Mouse (Mus musculus): ENCODE results near the gene Akap13. TPM values are rescaled to one million over a fixed set of nuclear protein-coding genes. Genes with fewer than 3 reads are reported as not detected.

The Akap13 gene
- total RNA-seq, 2 experiments from 2014 or later: 61.0 to 79.5 TPM

- no peak for DNase-seq (ENCODE audit: low spot score)
Measured at GRCm38 (mm10) chr7:75553002-75553666, 97.8 kb downstream of the Akap13 start.

GRCm38 (mm10) chr7:75553667-75554045 is 98.3 kb downstream of the Akap13 start:
- no peak for DNase-seq (ENCODE audit: low spot score)
- intact Hi-C loops (cut with DNase I): loop anchor here (2.0 to 10.0 kb wide), 3 partner anchors 95 to 419 kb away; no protein-coding TSS in a partner anchor

More at GRCm38 (mm10) chr7:75553002-75553666, 97.8 kb downstream of the Akap13 start:
- intact Hi-C loops (cut with DNase I): loop anchor here (10.0 kb wide), 1 partner anchor 418 kb away; no protein-coding TSS in a partner anchor

- intact Hi-C loops (cut with DNase I): loop anchor here (2.0 to 10.0 kb wide), 3 partner anchors 95 to 419 kb away; no protein-coding TSS in a partner anchor
- no peak for DNase-seq (ENCODE audit: low spot score)
Measured at GRCm38 (mm10) chr7:75554065-75554464, 98.7 kb downstream of the Akap13 start.

GRCm38 (mm10) chr7:75555940-75556339 is 100.6 kb downstream of the Akap13 start:
- DNase-seq (ENCODE audit: low spot score): no peak

GRCm38 (mm10) chr7:75558225-75558624 is 102.9 kb downstream of the Akap13 start:
- intact Hi-C loops (cut with DNase I): loop anchor here (10.0 kb wide), 1 partner anchor 423 kb away; no protein-coding TSS in a partner anchor
- DNase-seq (ENCODE audit: low spot score): no peak

More at GRCm38 (mm10) chr7:75555940-75556339, 100.6 kb downstream of the Akap13 start:
- intact Hi-C loops (cut with DNase I): loop anchor here (1.0 to 10.0 kb wide), 4 partner anchors 97 to 421 kb away; no protein-coding TSS in a partner anchor

- no peak for DNase-seq (ENCODE audit: low spot score)
- intact Hi-C loops (cut with DNase I): loop anchor here (10.0 kb wide), 1 partner anchor 424 kb away; no protein-coding TSS in a partner anchor
Measured at GRCm38 (mm10) chr7:75559119-75559518, 103.8 kb downstream of the Akap13 start.

GRCm38 (mm10) chr7:75559915-75560314 is 104.6 kb downstream of the Akap13 start:
- intact Hi-C loops (cut with DNase I): loop anchor here (10.0 kb wide), 2 partner anchors 265 to 425 kb away; no protein-coding TSS in a partner anchor
- no peak for DNase-seq (ENCODE audit: low spot score)

- DNase-seq (ENCODE audit: low spot score): no peak
- intact Hi-C loops (cut with DNase I): loop anchor here (10.0 kb wide), 1 partner anchor 264 kb away; no protein-coding TSS in a partner anchor
Measured at GRCm38 (mm10) chr7:75560566-75560965, 105.2 kb downstream of the Akap13 start.

GRCm38 (mm10) chr7:75561134-75561533 is 105.8 kb downstream of the Akap13 start:
- intact Hi-C loops (cut with DNase I): loop anchor here (10.0 kb wide), 1 partner anchor 264 kb away; no protein-coding TSS in a partner anchor
- no peak for DNase-seq (ENCODE audit: low spot score)

- intact Hi-C loops (cut with DNase I): loop anchor here (5.0 to 10.0 kb wide), 2 partner anchors 169 to 257 kb away; no protein-coding TSS in a partner anchor
- DNase-seq (ENCODE audit: low spot score): no peak
Measured at GRCm38 (mm10) chr7:75568276-75568675, 112.9 kb downstream of the Akap13 start.

- intact Hi-C loops (cut with DNase I): loop anchor here (5.0 to 10.0 kb wide), 2 partner anchors 168 to 256 kb away; no protein-coding TSS in a partner anchor
- DNase-seq (ENCODE audit: low spot score): no peak
Measured at GRCm38 (mm10) chr7:75568883-75569282, 113.5 kb downstream of the Akap13 start.

GRCm38 (mm10) chr7:75570218-75570617 is 114.9 kb downstream of the Akap13 start:
- DNase-seq (ENCODE audit: low spot score): no peak
- intact Hi-C loops (cut with DNase I): no loop called here

GRCm38 (mm10) chr7:75571078-75571477 is 115.7 kb downstream of the Akap13 start:
- no peak for DNase-seq (ENCODE audit: low spot score)
- intact Hi-C loops (cut with DNase I): no loop called here

- intact Hi-C loops (cut with DNase I): no loop called here
Measured at GRCm38 (mm10) chr7:75572127-75572526, 116.8 kb downstream of the Akap13 start.

GRCm38 (mm10) chr7:75575120-75575649 is 119.9 kb downstream of the Akap13 start:
- peak; percentile 48 for DNase-seq (ENCODE audit: low spot score)
- intact Hi-C loops (cut with DNase I): loop anchor here (5.0 kb wide), 1 partner anchor 142 kb away; no protein-coding TSS in a partner anchor

More at GRCm38 (mm10) chr7:75572127-75572526, 116.8 kb downstream of the Akap13 start:
- no peak for DNase-seq (ENCODE audit: low spot score)

- intact Hi-C loops (cut with DNase I): loop anchor here (1.0 to 5.0 kb wide), 2 partner anchors 35 to 141 kb away; no protein-coding TSS in a partner anchor
- no peak for DNase-seq (ENCODE audit: low spot score)
Measured at GRCm38 (mm10) chr7:75575800-75576585, 120.7 kb downstream of the Akap13 start.

GRCm38 (mm10) chr7:75576851-75577250 is 121.5 kb downstream of the Akap13 start:
- DNase-seq (ENCODE audit: low spot score): no peak
- intact Hi-C loops (cut with DNase I): loop anchor here (1.0 to 5.0 kb wide), 2 partner anchors 34 to 140 kb away; no protein-coding TSS in a partner anchor

- intact Hi-C loops (cut with DNase I): loop anchor here (5.0 kb wide), 1 partner anchor 140 kb away; no protein-coding TSS in a partner anchor
- DNase-seq (ENCODE audit: low spot score): no peak
Measured at GRCm38 (mm10) chr7:75577353-75577752, 122.0 kb downstream of the Akap13 start.

- intact Hi-C loops (cut with DNase I): loop anchor here (5.0 kb wide), 1 partner anchor 139 kb away; no protein-coding TSS in a partner anchor
- DNase-seq (ENCODE audit: low spot score): no peak
Measured at GRCm38 (mm10) chr7:75578647-75579046, 123.3 kb downstream of the Akap13 start.
